Mouse (Mus musculus) layer of hippocampus, postnatal 36 days (tissue): Measurements from ENCODE around the gene Cldn34b1. TPM values are rescaled to one million over a fixed set of nuclear protein-coding genes. Genes with fewer than 3 reads are reported as not detected.
"Not testable (repeated sequence)": the region's sequence is repeated elsewhere in the genome, so short reads cannot be mapped to it uniquely, and the experiment has no call there.

Source experiments
- DNase-seq, 2 experiments: peaks; one replicate each; pipeline ENCODE4 v3.0.0; 2022
- total RNA-seq, 2 experiments: library from RNA; stranded (reverse); gene quantifications; 2 replicates each; pipeline ENCODE4 v1.2.3; 2021

Gene Cldn34b1
- not detected for total RNA-seq

GRCm38 (mm10) chrX:154890167-154890566 lies at the start of gene Cldn34b1:
Cldn34b1 (minus strand) TSS chrX:154890267.
- DNase-seq = not testable (repeated sequence)

DNA sequence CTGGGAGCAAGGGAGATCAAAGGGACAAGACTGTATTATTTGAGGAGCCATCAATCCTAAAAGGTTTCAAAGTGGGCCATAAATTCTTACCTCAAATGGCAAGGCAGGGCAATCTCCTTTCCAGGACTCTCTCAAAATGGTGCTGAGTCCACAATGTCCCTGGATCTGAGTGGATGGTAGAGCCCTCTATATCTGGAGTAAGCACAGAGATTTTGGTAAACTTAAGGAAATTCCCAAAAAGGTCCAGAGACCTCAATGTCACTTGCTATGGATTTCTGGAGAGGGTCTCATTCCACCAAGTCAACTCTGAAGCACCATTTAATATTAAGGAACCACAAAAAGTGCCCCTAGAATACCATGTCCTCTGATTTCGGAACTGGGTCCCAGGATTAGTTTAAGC lies 45.8 kb upstream of the Cldn34b1 start, which contains the start of gene Magea6:
Gene Magea6, minus strand, starts transcription at position 101 of the 400 bp plus-strand sequence.
- not testable (repeated sequence) for DNase-seq

Other genes with a start within 250 kb of the Cldn34b1 start
- gene Magea6, start 45.7 kb upstream of the Cldn34b1 start, total RNA-seq = not detected
- not detected for gene Magea3, start 59.2 kb upstream of the Cldn34b1 start, total RNA-seq
- not detected for gene Magea8, start 105.6 kb upstream of the Cldn34b1 start, total RNA-seq
- not detected for gene Magea5, start 172.9 kb upstream of the Cldn34b1 start, total RNA-seq
- gene Magea1, start 199.5 kb upstream of the Cldn34b1 start, total RNA-seq = not detected
- not detected for gene Magea2, start 203.4 kb upstream of the Cldn34b1 start, total RNA-seq
- gene Cldn34b2, start 238.1 kb upstream of the Cldn34b1 start, total RNA-seq = not detected